ENCODE assay signal across 10 mouse cellular contexts in the genomic region with DNA sequence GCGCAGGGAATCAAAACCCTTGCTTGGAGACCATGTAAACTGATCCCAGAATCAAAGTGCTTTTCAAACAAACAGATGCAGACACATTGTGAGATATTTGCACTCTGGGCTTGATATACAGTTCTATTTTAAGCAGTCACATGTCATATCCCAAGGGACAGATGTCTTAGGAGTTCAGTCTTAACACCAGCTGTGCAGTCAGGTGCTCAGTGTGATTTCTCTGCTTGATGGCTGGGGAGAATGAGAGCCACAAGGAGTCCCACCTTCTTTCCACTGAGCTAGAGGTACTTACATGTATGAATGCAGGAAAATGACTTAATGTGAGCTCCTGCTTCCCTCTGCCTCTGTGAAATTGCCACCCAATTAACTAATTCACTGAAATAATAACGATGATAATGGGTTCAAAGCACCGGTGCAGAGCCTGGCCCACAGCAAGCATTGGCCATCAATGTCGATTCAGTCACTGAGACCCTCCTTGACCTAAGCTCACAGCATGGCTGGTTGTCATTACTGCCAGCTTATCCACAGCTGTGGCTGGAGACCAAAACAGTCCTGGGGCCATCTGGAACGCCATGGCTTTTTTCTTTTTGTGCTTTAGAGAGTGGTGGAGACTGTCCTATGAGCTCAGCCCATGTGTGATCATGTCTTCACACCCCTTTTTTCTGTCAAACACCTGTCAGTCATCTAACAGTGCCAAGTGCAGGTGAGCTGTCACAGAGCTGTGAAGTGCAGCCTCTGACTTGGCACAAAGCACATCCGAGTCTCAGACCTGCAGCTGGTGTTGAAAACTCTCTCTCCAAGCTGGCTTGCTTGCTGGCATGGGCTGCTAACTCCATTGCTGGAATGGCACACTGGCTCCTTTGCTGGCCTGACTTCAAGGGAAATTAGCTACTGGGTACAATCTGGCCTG.
DNase-seq lines count a peak whose midpoint lies in the region; ATAC-seq lines count a peak whose summit lies in the region.
"Had no signal": no experiment of that assay in that cellular context is flagged by ENCODE, and none has a peak within 500 bp of the region (broad histone marks: within the 10 kb centered on the region; RNA-seq: fewer than 3 reads in every experiment).

No protein-coding gene starts in this region.

- H3K4me1 ChIP-seq in forebrain, embryonic 16.5 days (replicated peaks; ENCODE audit: control insufficient read depth, insufficient read depth, low read length) = peaks cover 10% of the 10 kb centered on the region

- no peak overlapping the region for H3K4me2 ChIP-seq in forebrain, embryonic 16.5 days (ENCODE audit: low read length)
- H3K4me2 ChIP-seq: lung, embryonic 14.5 days had no signal

- no peaks in the 10 kb centered on the region for H3K27me3 ChIP-seq in forebrain, embryonic 16.5 days (replicated peaks; ENCODE audit: control insufficient read depth, insufficient read depth, low read length)

- peak; percentile 2 to 4 for DNase-seq in kidney, adult 8-10 months
- DNase-seq in kidney, postnatal 10 days = no peak
- DNase-seq in layer of hippocampus, adult 8-10 months (ENCODE audit: low spot score in 2 of 2) = peak; percentile 17 to 34
- peak; percentile 26 for DNase-seq in right cerebral cortex, adult 18-20 months
- no peak for DNase-seq in thymus, postnatal 14 days
- no peak for DNase-seq in urinary bladder, postnatal 4 days (ENCODE audit: low spot score in 2 of 2)
- no peak for DNase-seq in thymus, postnatal 10 days (ENCODE audit: low spot score in 2 of 2)
- DNase-seq: cerebellum, adult 18-20 months; lung, embryonic 14.5 days had no signal

- no peaks in the 10 kb centered on the region for H3K9me3 ChIP-seq in forebrain, embryonic 16.5 days (ENCODE audit: control insufficient read depth, low read length)

- ATAC-seq in forebrain, embryonic 16.5 days = peak; percentile 92

- WGBS in forebrain, embryonic 16.5 days = 22% methylated on average over 6 of the region's 6 CpGs

- no peak overlapping the region for H3K9ac ChIP-seq in forebrain, embryonic 16.5 days (replicated peaks; ENCODE audit: low read depth, low read length)
- H3K9ac ChIP-seq: lung, embryonic 14.5 days had no signal

- peak overlapping the region; percentile 51 for H3K27ac ChIP-seq in forebrain, embryonic 16.5 days (ENCODE audit: low read length)

- H3K36me3 ChIP-seq in forebrain, embryonic 16.5 days (ENCODE audit: control insufficient read depth, insufficient read depth) = no peaks in the 10 kb centered on the region

- no peak overlapping the region for H3K4me3 ChIP-seq in forebrain, embryonic 16.5 days (replicated peaks; ENCODE audit: low read length)

Comparison
In these comparisons a context has a peak if more than half of its experiments do, and no peak if none do; other contexts are left out.
1. DNase-seq: peak in kidney, adult 8-10 months (2 of 2), layer of hippocampus, adult 8-10 months (2 of 2) and right cerebral cortex, adult 18-20 months (single experiment); none in kidney, postnatal 10 days (single experiment), thymus, postnatal 14 days (single experiment), urinary bladder, postnatal 4 days (0 of 2) and thymus, postnatal 10 days (0 of 2).